8 mouse cellular contexts compared by ENCODE assay signal in genomic region chr2:152739031-152739841, GRCm38 (mm10). TPM values are rescaled to one million over a fixed set of nuclear protein-coding genes. Genes with fewer than 3 reads are reported as not detected.
DNase-seq lines count a peak whose midpoint lies in the region; ATAC-seq and TF ChIP-seq lines count a peak whose summit lies in the region.

No protein-coding gene starts in this region.

- TF ChIP-seq EP300 in ES-Bruce4 (IDR thresholded peaks at IDR 0.05; ENCODE audit: insufficient read depth, low read depth, low read length), result peak; percentile 52; the same call in 1 of the 2 replicates

- peak overlapping the region; percentile 83 for H3K4me2 ChIP-seq in heart, embryonic 16.5 days (ENCODE audit: low read depth, low read length)
- peak overlapping the region; percentile 79 for H3K4me2 ChIP-seq in stomach, embryonic 14.5 days (replicated peaks; ENCODE audit: low read depth, low read length)

- no peak for TF ChIP-seq POLR2A in ES-Bruce4 (IDR thresholded peaks at IDR 0.05; ENCODE audit: insufficient read depth, low read length)
- peak; percentile 57 for TF ChIP-seq POLR2A in embryonic fibroblast, embryonic 13.5 days (IDR thresholded peaks at IDR 0.05; ENCODE audit: low read depth, low read length)

- peaks cover 7% of the 10 kb centered on the region for H3K4me1 ChIP-seq in ES-Bruce4 (ENCODE audit: control insufficient read depth, insufficient read depth, low read length)
- H3K4me1 ChIP-seq in embryonic fibroblast, embryonic 13.5 days (ENCODE audit: control insufficient read depth, insufficient read depth, low read length), result peaks cover 4% of the 10 kb centered on the region; the same call in 1 of the 2 replicates
- H3K4me1 ChIP-seq in heart, embryonic 16.5 days (ENCODE audit: control insufficient read depth, insufficient read depth, low read length), result peaks cover 38% of the 10 kb centered on the region
- H3K4me1 ChIP-seq in stomach, embryonic 14.5 days (ENCODE audit: control insufficient read depth, insufficient read depth, low read length), result peaks cover 48% of the 10 kb centered on the region

- peaks cover 21% of the 10 kb centered on the region for H3K79me2 ChIP-seq in macrophage (ENCODE audit: inconsistent target)

- H3K27ac ChIP-seq in ES-Bruce4 (ENCODE audit: insufficient read depth, low read length), result 0 out of 2 replicates have a peak overlapping the region, but pooled peaks have one; percentile 1
- peak overlapping the region; percentile 79 for H3K27ac ChIP-seq in embryonic fibroblast, embryonic 13.5 days (ENCODE audit: insufficient read depth, low read length)
- peak overlapping the region; percentile 86 for H3K27ac ChIP-seq in heart, embryonic 16.5 days (ENCODE audit: low read length)
- no peak overlapping the region for H3K27ac ChIP-seq in macrophage
- H3K27ac ChIP-seq in stomach, embryonic 14.5 days (ENCODE audit: low read length), result peak overlapping the region; percentile 97

- H3K36me3 ChIP-seq in ES-Bruce4 (ENCODE audit: control insufficient read depth, insufficient read depth, low read length, poor library complexity, severe bottlenecking), result no peaks in the 10 kb centered on the region
- H3K36me3 ChIP-seq in heart, embryonic 16.5 days (ENCODE audit: control insufficient read depth, insufficient read depth), result no peaks in the 10 kb centered on the region
- H3K36me3 ChIP-seq in macrophage (ENCODE audit: inconsistent target), result no peaks in the 10 kb centered on the region
- no peaks in the 10 kb centered on the region for H3K36me3 ChIP-seq in stomach, embryonic 14.5 days (ENCODE audit: control insufficient read depth, insufficient read depth, low read length)

- H3K27me3 ChIP-seq in ES-Bruce4 (ENCODE audit: control insufficient read depth, insufficient read depth, low read length, poor library complexity, severe bottlenecking), result no peaks in the 10 kb centered on the region
- no peaks in the 10 kb centered on the region for H3K27me3 ChIP-seq in heart, embryonic 16.5 days (ENCODE audit: control insufficient read depth, insufficient read depth, low read length)
- no peaks in the 10 kb centered on the region for H3K27me3 ChIP-seq in stomach, embryonic 14.5 days (ENCODE audit: control insufficient read depth, insufficient read depth, low read length)

- peak overlapping the region; percentile 39; the same call in 1 of the 2 replicates for H3K9ac ChIP-seq in ES-Bruce4 (ENCODE audit: low read depth, poor library complexity, severe bottlenecking)
- H3K9ac ChIP-seq in heart, embryonic 16.5 days (ENCODE audit: low read length), result peak overlapping the region; percentile 86
- peak overlapping the region; percentile 90; the same call in 1 of the 2 replicates for H3K9ac ChIP-seq in stomach, embryonic 14.5 days (replicated peaks; ENCODE audit: low read depth, low read length)

- H3K4me3 ChIP-seq in ES-Bruce4 (ENCODE audit: low read depth, low read length) (peak overlapping the region; percentile 38), macrophage (ENCODE audit: inconsistent target) (peak overlapping the region; percentile 7; the same call in 1 of the 2 replicates)
- H3K4me3 ChIP-seq in embryonic fibroblast, embryonic 13.5 days (ENCODE audit: insufficient read depth, low read length), result 0 out of 2 replicates have a peak overlapping the region, but pooled peaks have one; percentile 3
- H3K4me3 ChIP-seq in heart, embryonic 16.5 days (ENCODE audit: low read length), result peak overlapping the region; percentile 45
- peak overlapping the region; percentile 82 for H3K4me3 ChIP-seq in stomach, embryonic 14.5 days (ENCODE audit: low read depth, low read length)

- TF ChIP-seq CTCF in ES-Bruce4 (IDR thresholded peaks at IDR 0.05; ENCODE audit: low read depth, low read length), result no peak
- TF ChIP-seq CTCF in embryonic fibroblast, embryonic 13.5 days (IDR thresholded peaks at IDR 0.05; ENCODE audit: borderline replicate concordance, insufficient read depth, low read length), result no peak

- no peaks in the 10 kb centered on the region for H3K9me3 ChIP-seq in ES-Bruce4 (replicated peaks; ENCODE audit: control insufficient read depth, insufficient read depth, low read length, poor library complexity, severe bottlenecking)
- H3K9me3 ChIP-seq in heart, embryonic 16.5 days (replicated peaks; ENCODE audit: control insufficient read depth, low read length), result no peaks in the 10 kb centered on the region
- no peaks in the 10 kb centered on the region for H3K9me3 ChIP-seq in stomach, embryonic 14.5 days (ENCODE audit: control insufficient read depth, low read depth, low read length)

- DNase-seq in adipocyte (ENCODE audit: low spot score), result peak; percentile 89
- peak; percentile 91 to 97 for DNase-seq in kidney, postnatal 25 days
- DNase-seq in layer of hippocampus, adult 9-10 months (ENCODE audit: low spot score), result no peak

- WGBS in heart, embryonic 16.5 days, result 2% methylated on average over 33 of the region's 36 CpGs
- WGBS in macrophage (ENCODE audit: missing documents), result 8% methylated on average over 26 of the region's 36 CpGs
- under 1% methylated on average over 34 of the region's 36 CpGs for WGBS in stomach, embryonic 14.5 days

- ATAC-seq in heart, embryonic 16.5 days (replicated peaks; ENCODE audit: extremely low read depth, insufficient read depth, low FRiP score), result peak; percentile 25
- ATAC-seq in stomach, embryonic 14.5 days (ENCODE audit: insufficient number of reproducible peaks, insufficient read depth, low FRiP score, low read depth), result peak; percentile 71

RNA-seq across cellular contexts. Expression of gene Id1, which starts 3.2 kb away (rescaled TPM):
- polyA plus RNA-seq in ES-Bruce4 (2011; ENCODE audit: insufficient read depth, insufficient read length, low read depth, missing spikeins), result 19.0 and 20.5 TPM in 2 replicates
- polyA plus RNA-seq in embryonic fibroblast, embryonic 13.5 days (2011; ENCODE audit: insufficient read length, low read depth, missing spikeins), result 49.1 and 67.7 TPM in 2 replicates
- polyA plus RNA-seq in heart, embryonic 16.5 days (2015; fragmentation: Nextera tagmentation; extraction: Ambion mirVana), result 56.3 and 64.5 TPM in 2 replicates
- total RNA-seq in macrophage (2018; cell fraction: chromatin; rRNA removed), result 1 to 10 TPM in 10 of 26 experiments, under 1 TPM in 6, not detected in 10; 0.68 to 5.0 (median 1.2) TPM
- 1 to 10 TPM in 5 of 26 experiments, under 1 TPM in 18, not detected in 3; 0.15 to 1.9 (median 0.52) TPM for total RNA-seq in macrophage (2018; cell fraction: cytosol; rRNA removed)
- 10 to 100 TPM in 2 of 26 experiments, 1 to 10 TPM in 5, under 1 TPM in 8, not detected in 11; 0.63 to 45.8 (median 0.98) TPM for total RNA-seq in macrophage (2018; cell fraction: nucleus; rRNA removed)
- polyA plus RNA-seq in macrophage (2018), result 0.27 to 88.3 TPM (median 0.39 TPM) in 3 replicates
- polyA plus RNA-seq in stomach, embryonic 14.5 days (2014; fragmentation: Nextera tagmentation; extraction: Ambion mirVana), result 147 and 150 TPM in 2 replicates

RNA-seq across cellular contexts. Expression of gene Cox4i2, which starts 14.7 kb away (rescaled TPM):
- polyA plus RNA-seq in ES-Bruce4 (2011; ENCODE audit: insufficient read depth, insufficient read length, low read depth, missing spikeins) (0.94 and 1.1 TPM in 2 replicates), macrophage (2018) (not detected in 3 replicates)
- 0.94 and 1.5 TPM in 2 replicates for polyA plus RNA-seq in embryonic fibroblast, embryonic 13.5 days (2011; ENCODE audit: insufficient read length, low read depth, missing spikeins)
- 26.7 and 30.9 TPM in 2 replicates for polyA plus RNA-seq in heart, embryonic 16.5 days (2015; fragmentation: Nextera tagmentation; extraction: Ambion mirVana)
- not detected for total RNA-seq in macrophage (2018; cell fraction: chromatin; rRNA removed)
- total RNA-seq in macrophage (2018; cell fraction: cytosol; rRNA removed), result not detected
- total RNA-seq in macrophage (2018; cell fraction: nucleus; rRNA removed), result not detected
- polyA plus RNA-seq in stomach, embryonic 14.5 days (2014; fragmentation: Nextera tagmentation; extraction: Ambion mirVana), result 18.4 and 21.7 TPM in 2 replicates

RNA-seq across cellular contexts. Expression of gene Mcts2, which starts 52.4 kb away (rescaled TPM):
- polyA plus RNA-seq in ES-Bruce4 (2011; ENCODE audit: insufficient read depth, insufficient read length, low read depth, missing spikeins), result 31.2 and 31.5 TPM in 2 replicates
- 19.4 and 24.5 TPM in 2 replicates for polyA plus RNA-seq in embryonic fibroblast, embryonic 13.5 days (2011; ENCODE audit: insufficient read length, low read depth, missing spikeins)
- polyA plus RNA-seq in heart, embryonic 16.5 days (2015; fragmentation: Nextera tagmentation; extraction: Ambion mirVana), result 18.9 and 19.2 TPM in 2 replicates
- total RNA-seq in macrophage (2018; cell fraction: chromatin; rRNA removed), result 10 to 100 TPM in 25 of 26 experiments, 1 to 10 TPM in 1; 7.2 to 30.7 (median 17.4) TPM
- total RNA-seq in macrophage (2018; cell fraction: cytosol; rRNA removed), result 1 to 10 TPM in 3 of 26 experiments, under 1 TPM in 21, not detected in 2; 0.17 to 1.6 (median 0.44) TPM
- total RNA-seq in macrophage (2018; cell fraction: nucleus; rRNA removed), result 10 to 100 TPM in 8 of 26 experiments, 1 to 10 TPM in 18; 1.8 to 22.4 (median 8.5) TPM
- 0.46 to 1.1 TPM (median 0.52 TPM) in 3 replicates for polyA plus RNA-seq in macrophage (2018)
- polyA plus RNA-seq in stomach, embryonic 14.5 days (2014; fragmentation: Nextera tagmentation; extraction: Ambion mirVana), result 26.5 and 30.1 TPM in 2 replicates

Comparison
In these comparisons a context has a peak if more than half of its experiments do, and no peak if none do; other contexts are left out.
1. H3K4me3 ChIP-seq: peak in every context shown above with its lines; median percentile 82 in stomach, embryonic 14.5 days; 45 in heart, embryonic 16.5 days; 38 in ES-Bruce4; 7 in macrophage; 3 in embryonic fibroblast, embryonic 13.5 days.
2. H3K9ac ChIP-seq: peak in every context shown above with its lines; median percentile 90 in stomach, embryonic 14.5 days; 86 in heart, embryonic 16.5 days; 39 in ES-Bruce4.